Mouse (Mus musculus): ENCODE measurements around the gene Cnot9. TPM values are rescaled to one million over a fixed set of nuclear protein-coding genes. Genes with fewer than 3 reads are reported as not detected.

Gene Cnot9
- polyA plus RNA-seq, 1 experiment: 35.0 TPM

- no peak for TF ChIP-seq GATA1 (IDR thresholded peaks at IDR 0.05; ENCODE audit: low read length)
These were observed 64.2 kb downstream of the Cnot9 start for GRCm38 (mm10) chr1:74569739-74570719.

Other genes with a start within 250 kb of the Cnot9 start
- not detected in 2 replicates for gene Gpbar1, start 227.5 kb upstream of the Cnot9 start, polyA plus RNA-seq (2012)
- gene Aamp, start 221.3 kb upstream of the Cnot9 start, polyA plus RNA-seq (2012): 311 and 386 TPM in 2 replicates
- gene Pnkd, start 221.1 kb upstream of the Cnot9 start, polyA plus RNA-seq (2012): 165 and 228 TPM in 2 replicates
- gene Tmbim1, start 200.4 kb upstream of the Cnot9 start, polyA plus RNA-seq (2012): 180 and 214 TPM in 2 replicates
- gene Catip, start 143.9 kb upstream of the Cnot9 start, polyA plus RNA-seq (2012): not detected in 2 replicates
- not detected in 2 replicates for gene Slc11a1, start 130.9 kb upstream of the Cnot9 start, polyA plus RNA-seq (2012)
- gene Ctdsp1, start 114.5 kb upstream of the Cnot9 start, polyA plus RNA-seq (2012): 342 and 395 TPM in 2 replicates
- 0.11 and 0.22 TPM in 2 replicates for gene Vil1, start 96.7 kb upstream of the Cnot9 start, polyA plus RNA-seq (2012)
- not detected in 2 replicates for gene Plcd4, start 36.8 kb downstream of the Cnot9 start, polyA plus RNA-seq (2012)
- 3.4 and 8.5 TPM in 2 replicates for gene Usp37, start 38.2 kb downstream of the Cnot9 start, polyA plus RNA-seq (2012)
- gene Zfp142, start 82.2 kb downstream of the Cnot9 start, polyA plus RNA-seq (2012): 10.5 and 13.2 TPM in 2 replicates
- gene Bcs1l, start 82.2 kb downstream of the Cnot9 start, polyA plus RNA-seq (2012): 4.5 and 7.3 TPM in 2 replicates
- 24.2 and 27.0 TPM in 2 replicates for gene Rnf25, start 95.3 kb downstream of the Cnot9 start, polyA plus RNA-seq (2012)
- gene Stk36, start 95.4 kb downstream of the Cnot9 start, polyA plus RNA-seq (2012): 0.05 and 0.21 TPM in 2 replicates
- gene Ttll4, start 155.7 kb downstream of the Cnot9 start, polyA plus RNA-seq (2012): 21.4 and 35.0 TPM in 2 replicates
- not detected in 2 replicates for gene Cyp27a1, start 207.5 kb downstream of the Cnot9 start, polyA plus RNA-seq (2012)
- gene Prkag3, start 243.2 kb downstream of the Cnot9 start, polyA plus RNA-seq (2012): not detected in 2 replicates